Mouse (Mus musculus) limb, embryonic 14.5 days (tissue): Measurements from ENCODE around the gene Timm10. TPM values are rescaled to one million over a fixed set of nuclear protein-coding genes. Genes with fewer than 3 reads are reported as not detected.

ENCODE experiments used
- ATAC-seq: fragments of 200-750 bp; cut with Nextera tagmentation; 2 replicates; pipeline ENCODE4 v1.8.0; 2017; ENCODE audit warnings: low read depth, moderate number of reproducible peaks, moderate TSS enrichment; ENCODE audit not compliant: low FRiP score
- DNase-seq: peaks from one replicate; pipeline ENCODE4 v3.0.0-alpha.2; 2015; ENCODE audit warnings: low spot score
- H3K27ac ChIP-seq: fragments of 300-500 bp; sonication (generic); replicated peaks from 2 replicates; pipeline ENCODE4 v1.5.1; 2014; ENCODE audit warnings: low read depth, mild to moderate bottlenecking, low read length, moderate library complexity, mixed read lengths
- H3K27me3 ChIP-seq: fragments of 300-500 bp; sonication (generic); 2 replicates; pipeline ENCODE4 v1.6.1; 2014; ENCODE audit warnings: low read length, mixed read lengths; ENCODE audit not compliant: control insufficient read depth, insufficient read depth
- H3K36me3 ChIP-seq: fragments of 300-500 bp; sonication (generic); 2 replicates; pipeline ENCODE4 v1.6.1; 2014; ENCODE audit warnings: mild to moderate bottlenecking, low read length, moderate library complexity, mixed read lengths; ENCODE audit not compliant: control insufficient read depth, insufficient read depth
- H3K4me1 ChIP-seq: fragments of 300-500 bp; sonication (generic); 2 replicates; pipeline ENCODE4 v1.6.1; 2014; ENCODE audit warnings: antibody characterized with exemption, low read length, mixed read lengths; ENCODE audit not compliant: control insufficient read depth, insufficient read depth
- H3K4me2 ChIP-seq: fragments of 300-500 bp; sonication (generic); replicated peaks from 2 replicates; pipeline ENCODE4 v1.6.1; 2014; ENCODE audit warnings: low read depth, mild to moderate bottlenecking, low read length, moderate library complexity; ENCODE audit not compliant: severe bottlenecking
- H3K4me3 ChIP-seq: fragments of 300-500 bp; sonication (generic); replicated peaks from 2 replicates; pipeline ENCODE4 v1.5.1; 2014; ENCODE audit warnings: low read length
- H3K9ac ChIP-seq: fragments of 300-500 bp; sonication (generic); 2 replicates; pipeline ENCODE4 v1.6.1; 2014; ENCODE audit warnings: mild to moderate bottlenecking, low read depth, low read length, moderate library complexity; ENCODE audit not compliant: severe bottlenecking
- H3K9me3 ChIP-seq: fragments of 300-500 bp; sonication (generic); 2 replicates; pipeline ENCODE4 v1.6.1; 2016; ENCODE audit warnings: low read length; ENCODE audit not compliant: control insufficient read depth
- POLR2A ChIP-seq: fragments of 200-500 bp; IDR thresholded peaks from 2 replicates; pipeline ENCODE4 v1.8.0; 2012; ENCODE audit warnings: inconsistent platforms, mild to moderate bottlenecking, moderate library complexity, borderline replicate concordance; ENCODE audit not compliant: insufficient read depth, insufficient read length; ENCODE audit errors: extremely low read depth
- WGBS: fragments of 180-500 bp; shearing (Covaris S2); extraction: QIAGEN DNeasy Blood & Tissue Kit; methylation state at CpG from one replicate; pipeline ENCODE4 v1.1.7; 2014; 5-methylcytosine and 5-hydroxymethylcytosine counted together
- polyA plus RNA-seq, 2 experiments: library from polyadenylated mRNA; depleted of rRNA in 1 of 2; stranded (reverse) in 1 of 2; unstranded in 1 of 2; fragments of >200 nt; fragmentation: Nextera tagmentation in 1 of 2; extraction: Ambion mirVana in 1 of 2; gene quantifications; 2 replicates each; pipeline versions ENCODE4 v1.2.1 to v1.2.3; 2012 to 2014

The Timm10 gene
- polyA plus RNA-seq (2012; rRNA removed) (52.3 and 59.7 TPM in 2 replicates), polyA plus RNA-seq (2014; fragmentation: Nextera tagmentation; extraction: Ambion mirVana) (56.0 and 58.4 TPM in 2 replicates)

DNA sequence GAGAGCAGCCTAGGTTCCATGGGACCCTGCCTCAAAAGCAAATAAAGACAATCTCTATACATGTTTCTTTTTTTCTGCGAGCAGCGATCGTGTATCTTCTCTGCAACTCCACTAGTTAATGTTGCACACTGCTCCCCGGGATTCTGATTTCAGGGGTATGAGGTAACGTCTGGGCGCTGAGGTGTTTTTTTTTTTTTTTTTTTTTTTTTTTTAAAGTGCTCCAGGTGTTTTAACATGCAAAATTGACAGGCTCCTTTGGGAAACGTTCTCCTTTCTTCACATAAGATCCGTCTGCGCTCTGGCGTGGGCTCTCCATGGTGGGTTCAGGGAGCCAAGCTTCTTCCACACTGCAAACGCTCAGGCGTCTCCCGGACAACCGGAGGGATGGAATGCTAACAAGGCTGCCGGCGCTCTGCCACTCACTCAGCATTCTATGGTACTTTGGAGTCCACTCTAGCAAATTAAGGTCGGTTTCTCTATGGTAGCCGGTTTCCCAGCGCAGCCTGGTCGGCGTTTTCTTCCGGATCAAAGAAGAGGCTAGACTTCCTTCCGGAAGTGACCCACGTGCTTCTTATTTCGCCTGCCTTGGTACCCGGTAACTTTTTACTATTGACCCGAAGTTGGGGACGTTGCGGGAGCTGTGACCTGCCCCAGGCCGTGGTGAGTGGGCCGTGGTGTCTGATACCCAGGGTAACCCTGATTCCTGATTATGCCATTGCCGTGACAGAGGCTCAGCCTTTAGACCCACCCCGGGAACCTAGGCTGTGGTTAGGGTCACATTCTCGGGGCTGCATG is at the start of gene Timm10:
Timm10 (plus strand) TSS at position 510 of the 795 bp plus-strand sequence.
- Histone ChIP-seq H3K4me3 (peak within 1 kb of the TSS; percentile 83), H3K27ac (no peak within 1 kb of the TSS; the same call in 1 of the 2 replicates)
- under 1% methylated on average over 34 of the region's 34 CpGs for WGBS

DNA sequence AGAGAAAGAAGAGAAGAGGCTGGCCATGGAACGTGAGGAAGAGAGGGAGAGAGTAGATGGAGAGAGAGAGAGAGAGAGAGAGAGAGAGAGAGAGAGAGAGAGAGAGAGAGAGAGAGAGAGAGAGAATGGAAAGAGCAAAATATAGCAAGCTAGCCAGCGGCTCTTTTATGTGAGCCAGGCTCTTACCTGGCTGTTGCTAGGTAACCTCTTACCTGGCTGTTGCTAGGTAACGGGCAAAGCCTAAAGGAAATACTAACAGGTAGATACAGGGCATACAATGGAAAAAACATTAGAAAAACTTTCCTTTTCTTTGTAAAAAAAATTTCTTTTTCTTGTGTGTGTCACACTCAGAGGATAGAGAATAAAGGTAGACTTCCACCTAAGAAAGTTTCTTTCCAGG is 49.1 kb upstream of the Timm10 start:
- Histone ChIP-seq H3K4me1 (peaks cover 7% of the 10 kb centered on the region; the same call in 1 of the 2 replicates), H3K36me3 (no peaks in the 10 kb centered on the region), H3K9me3 (no peaks in the 10 kb centered on the region), H3K27ac (no peak overlapping the region), H3K4me2 (no peak overlapping the region), H3K4me3 (no peak overlapping the region), H3K27me3 (no peaks in the 10 kb centered on the region), H3K9ac (no peak overlapping the region)
- no peak for DNase-seq
- no peak for TF ChIP-seq POLR2A
- ATAC-seq = no peak
- 56% methylated on average over 3 of the region's 3 CpGs for WGBS

More for the DNA sequence above, at the start of gene Timm10:
- H3K27me3 ChIP-seq = no peaks in the 10 kb centered on the region
- H3K36me3 ChIP-seq = peaks cover 7% of the 10 kb centered on the region
- peaks cover 7% of the 10 kb centered on the region; the same call in 1 of the 2 replicates for H3K4me1 ChIP-seq
- TF ChIP-seq POLR2A = 0 out of 2 replicates have a peak, but pooled peaks have one; percentile 4
- no peaks in the 10 kb centered on the region for H3K9me3 ChIP-seq
- ATAC-seq = peak; percentile 95
- peak within 1 kb of the TSS; percentile 92 for H3K4me2 ChIP-seq
- H3K9ac ChIP-seq = peak within 1 kb of the TSS; percentile 63
- peak; percentile 97 for DNase-seq

DNA sequence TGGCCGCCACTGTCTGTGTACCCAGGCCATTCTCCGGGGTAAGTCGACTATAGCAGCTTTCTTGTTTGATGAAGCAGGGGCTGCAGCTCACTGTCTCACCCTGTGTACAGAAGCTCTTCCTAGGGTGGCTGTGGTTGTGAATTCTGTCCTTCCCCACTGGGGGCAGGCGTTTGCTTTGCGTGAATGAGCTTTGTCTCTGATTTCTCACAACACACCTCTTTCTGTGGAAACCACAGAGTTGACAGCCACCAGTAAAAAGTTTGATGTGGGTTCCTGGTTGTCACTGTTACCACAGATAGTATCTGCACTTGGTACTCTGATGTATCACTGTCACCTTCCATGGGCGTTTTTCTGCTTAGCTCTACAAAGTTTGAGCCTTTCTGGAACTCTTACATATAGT is 47.6 kb upstream of the Timm10 start:
- no peak overlapping the region for H3K4me3 ChIP-seq
- no peak for DNase-seq
- no peaks in the 10 kb centered on the region for H3K36me3 ChIP-seq
- no peak overlapping the region for H3K9ac ChIP-seq
- peaks cover 5% of the 10 kb centered on the region; the same call in 1 of the 2 replicates for H3K4me1 ChIP-seq
- no peaks in the 10 kb centered on the region for H3K9me3 ChIP-seq
- H3K27ac ChIP-seq = no peak overlapping the region
- no peaks in the 10 kb centered on the region for H3K27me3 ChIP-seq
- 60% methylated on average over 6 of the region's 6 CpGs for WGBS
- no peak overlapping the region for H3K4me2 ChIP-seq
- no peak for ATAC-seq
- no peak for TF ChIP-seq POLR2A

- 75% methylated on average over 1 of the region's 1 CpGs for WGBS
- Histone ChIP-seq H3K27ac (no peak overlapping the region), H3K4me3 (no peak overlapping the region), H3K36me3 (no peaks in the 10 kb centered on the region), H3K4me2 (no peak overlapping the region), H3K9ac (no peak overlapping the region), H3K27me3 (no peaks in the 10 kb centered on the region), H3K9me3 (no peaks in the 10 kb centered on the region), H3K4me1 (no peaks in the 10 kb centered on the region)
- TF ChIP-seq POLR2A = no peak
- ATAC-seq (no peak), DNase-seq (no peak)
Observed at GRCm38 (mm10) chr2:84783315-84783714, 43.5 kb upstream of the Timm10 start.

- Histone ChIP-seq H3K4me2 (no peak overlapping the region), H3K9ac (no peak overlapping the region), H3K27me3 (no peaks in the 10 kb centered on the region), H3K27ac (no peak overlapping the region), H3K4me3 (no peak overlapping the region), H3K4me1 (no peaks in the 10 kb centered on the region), H3K9me3 (no peaks in the 10 kb centered on the region), H3K36me3 (no peaks in the 10 kb centered on the region)
- TF ChIP-seq POLR2A = no peak
- DNase-seq (no peak), ATAC-seq (no peak)
- 77% methylated on average over 3 of the region's 3 CpGs for WGBS
Observed at GRCm38 (mm10) chr2:84783840-84784566, 42.8 kb upstream of the Timm10 start.
